Mouse (Mus musculus) effector memory CD4-positive, alpha-beta T cell, adult 5 months (primary cell): ENCODE data around the gene Nxpe5. TPM values are rescaled to one million over a fixed set of nuclear protein-coding genes. Genes with fewer than 3 reads are reported as not detected.

Experiments used
- polyA plus RNA-seq: library from polyadenylated mRNA; unstranded; fragments of 100-300 nt; shearing (Covaris generic); gene quantifications from one replicate; pipeline ENCODE4 v1.2.1, GENCODE M21; 2017

The Nxpe5 gene
- not detected for polyA plus RNA-seq

GRCm38 (mm10) chr5:138225700-138226099, at the start of gene Nxpe5:
TSS of gene Nxpe5 (plus strand) at chr5:138225898.

GRCm38 (mm10) chr5:138186950-138187638, 38.6 kb upstream of the Nxpe5 start, which contains the start of the genes Taf6 and Cnpy4:
TSS of gene Taf6 (minus strand) at chr5:138187451.
TSS of gene Cnpy4 (plus strand) at chr5:138187485.

DNA sequence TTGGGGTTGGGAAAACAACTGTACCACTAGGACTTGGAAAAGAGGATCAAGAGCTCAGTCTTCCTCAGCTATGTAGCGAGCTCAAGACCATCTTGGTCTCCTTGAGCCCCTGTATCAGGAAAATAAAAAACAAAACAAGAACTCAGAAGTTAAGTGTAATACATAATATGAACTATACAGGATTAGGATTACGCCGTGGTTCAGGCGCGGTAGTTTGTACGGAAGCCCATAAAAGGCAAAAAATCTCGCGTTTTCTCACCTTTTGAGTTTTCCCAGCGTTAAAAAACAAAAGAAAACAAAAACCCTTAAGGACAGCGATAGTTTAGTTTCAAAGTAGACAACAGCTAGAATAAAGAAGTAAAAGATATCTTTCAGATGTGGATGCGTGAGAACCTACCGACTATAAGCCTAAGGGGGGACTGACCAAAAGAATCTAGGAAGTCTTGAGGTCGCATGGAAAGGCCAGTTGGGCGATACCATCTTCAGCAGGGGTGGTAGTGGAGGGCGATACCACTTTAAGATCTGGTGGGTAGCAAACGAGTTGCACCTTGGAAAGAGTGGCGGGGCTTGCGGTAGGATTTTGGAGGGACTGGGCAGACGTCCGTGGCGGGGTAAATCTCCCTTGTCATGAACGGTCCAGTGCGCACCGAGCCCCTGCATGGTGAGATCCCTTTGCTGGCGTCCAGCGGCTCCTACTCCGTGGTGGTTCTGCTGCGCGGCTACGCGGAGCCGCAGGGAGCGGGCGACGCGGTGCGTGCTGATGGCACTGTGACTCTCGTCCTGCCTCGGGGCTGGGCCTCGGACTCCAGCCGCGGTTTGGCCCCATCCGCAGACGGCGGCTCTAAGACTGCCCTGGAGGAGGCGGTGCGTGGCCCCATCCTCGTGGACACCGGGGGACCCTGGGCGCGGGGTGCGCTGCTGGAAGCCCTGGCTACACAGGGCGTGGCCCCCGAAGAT, 31.6 kb upstream of the Nxpe5 start, which contains the start of gene Mblac1:
Gene Mblac1 (plus strand): TSS at position 544 of the 957 bp plus-strand sequence.

GRCm38 (mm10) chr5:138255353-138256093, 29.8 kb downstream of the Nxpe5 start, which contains the start of gene Lamtor4:
TSS of gene Lamtor4 (plus strand) at chr5:138255482.

GRCm38 (mm10) chr5:138263260-138264206, 37.8 kb downstream of the Nxpe5 start, which contains the start of gene BC037034:
TSS of gene BC037034 (minus strand) at chr5:138264033.

DNA sequence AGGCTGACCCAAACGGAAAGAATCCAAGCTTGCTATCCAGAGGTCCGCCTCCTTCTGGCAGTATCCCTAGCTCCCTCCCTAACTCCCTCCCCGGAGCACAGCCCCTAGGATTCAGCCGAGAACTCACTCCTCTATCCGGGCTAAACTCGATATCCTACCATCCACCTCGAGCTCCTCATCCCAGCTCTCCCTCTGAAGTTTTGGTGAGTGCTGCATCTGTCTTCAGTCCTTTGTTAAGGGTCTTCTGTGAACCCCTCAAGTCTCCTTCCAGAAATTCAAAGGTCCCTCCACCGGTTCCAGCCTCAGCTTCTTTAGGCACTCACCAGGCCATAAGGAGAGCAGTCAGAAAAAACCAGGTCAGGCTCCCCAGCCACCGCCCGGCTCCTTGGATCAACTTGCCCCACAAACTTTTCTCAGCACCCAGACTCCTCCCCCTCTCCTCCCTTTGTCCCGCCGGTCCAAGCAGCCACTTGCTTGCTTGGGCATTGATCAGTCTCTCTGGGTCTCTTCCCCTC, 46.8 kb downstream of the Nxpe5 start, which contains the start of gene Gal3st4:
Gene Gal3st4 (minus strand): TSS at position 432 of the 515 bp plus-strand sequence.

GRCm38 (mm10) chr5:138279585-138280424, 54.1 kb downstream of the Nxpe5 start, which contains the start of the genes Gm43720, Gpc2 and Stag3:
TSS of gene Gm43720 (minus strand) at chr5:138279958.
TSS of gene Gpc2 (minus strand) at chr5:138280005.
TSS of gene Stag3 (plus strand) at chr5:138280240.

Other genes with a start within 250 kb of the Nxpe5 start
- not detected for gene Azgp1, start 244.4 kb upstream of the Nxpe5 start, polyA plus RNA-seq
- gene Smok3a, start 204.6 kb upstream of the Nxpe5 start, polyA plus RNA-seq = 0.34 TPM
- gene Smok3b, start 204.5 kb upstream of the Nxpe5 start, polyA plus RNA-seq = not detected
- not detected for gene Smok3c, start 172.7 kb upstream of the Nxpe5 start, polyA plus RNA-seq
- 14.8 TPM for gene Zkscan1, start 140.8 kb upstream of the Nxpe5 start, polyA plus RNA-seq
- 25.6 TPM for gene Zscan21, start 109.0 kb upstream of the Nxpe5 start, polyA plus RNA-seq
- gene Zfp113, start 70.2 kb upstream of the Nxpe5 start, polyA plus RNA-seq = 6.5 TPM
- gene Cops6, start 64.8 kb upstream of the Nxpe5 start, polyA plus RNA-seq = 120 TPM
- gene Ap4m1, start 53.9 kb upstream of the Nxpe5 start, polyA plus RNA-seq = 7.1 TPM
- 54.5 TPM for gene Mcm7, start 53.5 kb upstream of the Nxpe5 start, polyA plus RNA-seq
- gene Taf6, start 38.4 kb upstream of the Nxpe5 start, polyA plus RNA-seq = 30.8 TPM
- gene Cnpy4, start 38.4 kb upstream of the Nxpe5 start, polyA plus RNA-seq = 13.4 TPM
- not detected for gene Mblac1, start 31.6 kb upstream of the Nxpe5 start, polyA plus RNA-seq
- 32.6 TPM for gene Lamtor4, start 29.6 kb downstream of the Nxpe5 start, polyA plus RNA-seq
- gene BC037034, start 38.1 kb downstream of the Nxpe5 start, polyA plus RNA-seq = 20.1 TPM
- not detected for gene Gal3st4, start 46.9 kb downstream of the Nxpe5 start, polyA plus RNA-seq
- gene Gm43720, start 54.1 kb downstream of the Nxpe5 start, polyA plus RNA-seq = not detected
- gene Gpc2, start 54.1 kb downstream of the Nxpe5 start, polyA plus RNA-seq = 2.1 TPM
- gene Stag3, start 54.3 kb downstream of the Nxpe5 start, polyA plus RNA-seq = 0.75 TPM
- gene Pvrig, start 116.1 kb downstream of the Nxpe5 start, polyA plus RNA-seq = 2.5 TPM
- 7.1 TPM for gene Zfp157, start 215.6 kb downstream of the Nxpe5 start, polyA plus RNA-seq